Mouse (Mus musculus) ES-E14 (cell line): ENCODE measurements at regions not wholly inside any gene's neighbourhood (a gene's known extent, or its start where the extent isn't known, plus 50 kb on each side); places are given as distances from the start of the nearest gene placed in this dataset.
A peak's percentile ranks its signal among the peaks of the same experiment; 100 is the strongest.

Experiments
- DNase-seq: peaks from one replicate; pipeline ENCODE4 v3.0.0-alpha.2; 2013; ENCODE audit warnings: low read depth, low spot score
- H3K27ac ChIP-seq: 2 replicates; pipeline ENCODE4 v1.5.1; 2012; ENCODE audit warnings: low read depth, mild to moderate bottlenecking, low read length, moderate library complexity, mixed read lengths; ENCODE audit not compliant: poor library complexity, insufficient read depth, severe bottlenecking
- H3K36me3 ChIP-seq: 2 replicates; pipeline ENCODE4 v1.6.1; 2012; ENCODE audit warnings: mild to moderate bottlenecking, low read length, moderate library complexity, mixed read lengths; ENCODE audit not compliant: control insufficient read depth, poor library complexity, insufficient read depth, severe bottlenecking
- H3K4me1 ChIP-seq, 2 experiments: fragments of 150-350 bp in 1 of 2; sonication (generic) in 1 of 2; 2 replicates each; pipeline ENCODE4 v1.6.1; 2012; ENCODE audit warnings: low read length in 2 of 2, mild to moderate bottlenecking in 1 of 2, mixed read lengths in 1 of 2; ENCODE audit not compliant: control insufficient read depth in 2 of 2, insufficient read depth in 2 of 2, poor library complexity in 1 of 2
- H3K4me3 ChIP-seq, 2 experiments: fragments of 150-350 bp in 1 of 2; sonication (generic) in 1 of 2; 2 replicates each; pipeline ENCODE4 v1.5.1; 2012; ENCODE audit warnings: low read length in 2 of 2, low read depth in 1 of 2, mild to moderate bottlenecking in 1 of 2, mixed read lengths in 1 of 2; ENCODE audit not compliant: insufficient read depth in 1 of 2, poor library complexity in 1 of 2, severe bottlenecking in 1 of 2
- H3K9ac ChIP-seq: 2 replicates; pipeline ENCODE4 v1.6.1; 2012; ENCODE audit warnings: low read depth, mild to moderate bottlenecking, low read length, mixed read lengths; ENCODE audit not compliant: poor library complexity, insufficient read depth, severe bottlenecking
- H3K9me3 ChIP-seq: fragments of 150-350 bp; sonication (generic); 2 replicates; pipeline ENCODE4 v1.6.1; 2012; ENCODE audit warnings: low read depth, mild to moderate bottlenecking, low read length; ENCODE audit not compliant: control insufficient read depth, insufficient read depth
- CHD2 ChIP-seq: IDR thresholded peaks from 2 replicates; pipeline ENCODE4 v1.6.1; 2014; ENCODE audit warnings: mild to moderate bottlenecking, low read depth, low read length, inconsistent platforms
- HCFC1 ChIP-seq: IDR thresholded peaks from 2 replicates; pipeline ENCODE4 v1.6.1; 2012; ENCODE audit warnings: low read length, inconsistent platforms, borderline replicate concordance; ENCODE audit not compliant: insufficient read depth
- MAFK ChIP-seq: IDR thresholded peaks from 2 replicates; pipeline ENCODE4 v1.6.1; 2014; ENCODE audit warnings: mild to moderate bottlenecking, low read depth, low read length, inconsistent platforms; ENCODE audit not compliant: insufficient read depth
- ZC3H11A ChIP-seq: IDR thresholded peaks from 2 replicates; pipeline ENCODE4 v1.6.1; 2012; ENCODE audit warnings: low read depth, mild to moderate bottlenecking, inconsistent platforms, low read length, borderline replicate concordance
- ZNF384 ChIP-seq: IDR thresholded peaks from 2 replicates; pipeline ENCODE4 v1.6.1; 2012; ENCODE audit warnings: low read depth, low read length, inconsistent platforms
- in situ Hi-C, 2 experiments: fragments of 600-800 bp; cut with MboI; formaldehyde crosslinking; loops; one replicate each; pipeline ENCODE4 v1.15.1; 2025; ENCODE audit warnings: low sequenced_read_pairs in 2 of 2, inconsistent platforms in 1 of 2; ENCODE audit not compliant: unreplicated experiment in 2 of 2

GRCm38 (mm10) chr15:96177911-96178310 is 109.4 kb upstream of the Arid2 start:
- Histone ChIP-seq H3K4me1 (peaks cover 11 to 19% of the 10 kb centered on the region in 2 experiments), H3K4me3 (no peak overlapping the region), H3K36me3 (no peaks in the 10 kb centered on the region), H3K9me3 (no peaks in the 10 kb centered on the region), H3K27ac (no peak overlapping the region), H3K9ac (no peak overlapping the region)
- in situ Hi-C loops = no loop called here
- TF ChIP-seq ZNF384 (no peak), HCFC1 (no peak), ZC3H11A (no peak), MAFK (no peak), CHD2 (no peak)
- no peak for DNase-seq

GRCm38 (mm10) chr15:96178374-96179109 is 108.8 kb upstream of the Arid2 start:
- peaks cover 11 to 19% of the 10 kb centered on the region in 2 experiments for H3K4me1 ChIP-seq
- in situ Hi-C loops = no loop called here
- DNase-seq = no peak
- H3K4me3 ChIP-seq = no peak overlapping the region
- H3K36me3 ChIP-seq = no peaks in the 10 kb centered on the region
- TF ChIP-seq MAFK (no peak), CHD2 (no peak), HCFC1 (no peak), ZNF384 (no peak), ZC3H11A (no peak)
- no peak overlapping the region for H3K27ac ChIP-seq
- H3K9me3 ChIP-seq = no peaks in the 10 kb centered on the region
- no peak overlapping the region for H3K9ac ChIP-seq

- no peaks in the 10 kb centered on the region for H3K36me3 ChIP-seq
- peak; percentile 79 for DNase-seq
- H3K27ac ChIP-seq = no peak overlapping the region; the same call in 1 of the 2 replicates
- TF ChIP-seq CHD2 (peak; percentile 31; the same call in 1 of the 2 replicates), MAFK (no peak), ZC3H11A (no peak)
- no peak overlapping the region; the same call in 1 of the 2 replicates for H3K9ac ChIP-seq
- H3K4me1 ChIP-seq = peaks cover 11 to 16% of the 10 kb centered on the region in 2 experiments
- H3K4me3 ChIP-seq = peak overlapping the region; percentile 37 to 56; a peak in 3 of 4 replicates
- H3K9me3 ChIP-seq = no peaks in the 10 kb centered on the region
- in situ Hi-C loops = no loop called here
Measured at GRCm38 (mm10) chr15:96179511-96179910, 107.8 kb upstream of the Arid2 start.

- Histone ChIP-seq H3K36me3 (no peaks in the 10 kb centered on the region), H3K9ac (peak overlapping the region; percentile 70), H3K9me3 (no peaks in the 10 kb centered on the region), H3K27ac (peak overlapping the region; percentile 62), H3K4me3 (peak overlapping the region; percentile 37 to 56), H3K4me1 (peaks cover 11 to 15% of the 10 kb centered on the region in 2 experiments)
- in situ Hi-C loops = no loop called here
- TF ChIP-seq MAFK (no peak), CHD2 (no peak), ZC3H11A (no peak), HCFC1 (no peak), ZNF384 (no peak)
- no peak for DNase-seq
Measured at GRCm38 (mm10) chr15:96180036-96180435, 107.3 kb upstream of the Arid2 start.
